Mouse (Mus musculus): ENCODE measurements around the gene Poglut1. TPM values are rescaled to one million over a fixed set of nuclear protein-coding genes. Genes with fewer than 3 reads are reported as not detected.

Poglut1 gene
- 17.6 and 20.5 TPM in 2 replicates for total RNA-seq (2014; rRNA removed; ENCODE audit: low replicate concordance)
- polyA plus RNA-seq (2015; fragmentation: Nextera tagmentation; extraction: Ambion mirVana) = 13.3 and 13.8 TPM in 2 replicates

GRCm38 (mm10) chr16:38549479-38550396 lies at the start of gene Poglut1:
Gene Poglut1 (minus strand): TSS chr16:38550258.
- Histone ChIP-seq H3K9me3 (replicated peaks; ENCODE audit: control insufficient read depth, low read length) (no peaks in the 10 kb centered on the region), H3K36me3 (replicated peaks; ENCODE audit: control insufficient read depth, insufficient read depth, low read length) (peaks cover 9% of the 10 kb centered on the region; the same call in 1 of the 2 replicates), H3K4me1 (ENCODE audit: control insufficient read depth, insufficient read depth) (peaks cover 11% of the 10 kb centered on the region; the same call in 1 of the 2 replicates), H3K27ac (ENCODE audit: low read depth) (no peak within 1 kb of the TSS), H3K9ac (replicated peaks; ENCODE audit: low read depth, low read length) (peak within 1 kb of the TSS; percentile 72), H3K4me2 (ENCODE audit: low read depth, low read length) (peak within 1 kb of the TSS; percentile 95), H3K27me3 (ENCODE audit: control insufficient read depth, insufficient read depth, low read length) (no peaks in the 10 kb centered on the region), H3K4me3 (ENCODE audit: low read depth, low read length) (peak within 1 kb of the TSS; percentile 85)
- 3% methylated on average over 54 of the region's 54 CpGs for WGBS
- peak; percentile 96 for ATAC-seq (ENCODE audit: insufficient read depth, low read depth)
- peak; percentile 75 for DNase-seq (ENCODE audit: low spot score)
- TF ChIP-seq EP300 (IDR thresholded peaks at IDR 0.05; ENCODE audit: low read depth) = no peak
- no peak for TF ChIP-seq CTCF (IDR thresholded peaks at IDR 0.05; ENCODE audit: low read depth)

- H3K4me1 ChIP-seq (ENCODE audit: control insufficient read depth, insufficient read depth) = no peaks in the 10 kb centered on the region
- TF ChIP-seq EP300 (IDR thresholded peaks at IDR 0.05; ENCODE audit: low read depth) = no peak
- TF ChIP-seq CTCF (IDR thresholded peaks at IDR 0.05; ENCODE audit: low read depth) = no peak
- WGBS = 52% methylated on average over 11 of the region's 11 CpGs
Measured at GRCm38 (mm10) chr16:38598986-38599680, 49.1 kb upstream of the Poglut1 start.

GRCm38 (mm10) chr16:38596651-38597050 lies 46.6 kb upstream of the Poglut1 start:
- Histone ChIP-seq H3K27ac (ENCODE audit: low read depth) (no peak overlapping the region), H3K36me3 (replicated peaks; ENCODE audit: control insufficient read depth, insufficient read depth, low read length) (peaks cover 43% of the 10 kb centered on the region), H3K9me3 (replicated peaks; ENCODE audit: control insufficient read depth, low read length) (no peaks in the 10 kb centered on the region), H3K4me2 (ENCODE audit: low read depth, low read length) (no peak overlapping the region), H3K4me3 (ENCODE audit: low read depth, low read length) (no peak overlapping the region), H3K27me3 (ENCODE audit: control insufficient read depth, insufficient read depth, low read length) (no peaks in the 10 kb centered on the region), H3K9ac (replicated peaks; ENCODE audit: low read depth, low read length) (no peak overlapping the region), H3K4me1 (ENCODE audit: control insufficient read depth, insufficient read depth) (no peaks in the 10 kb centered on the region)
- DNase-seq (ENCODE audit: low spot score) (no peak), ATAC-seq (ENCODE audit: insufficient read depth, low read depth) (no peak)
- no peak for TF ChIP-seq EP300 (IDR thresholded peaks at IDR 0.05; ENCODE audit: low read depth)
- no peak for TF ChIP-seq CTCF (IDR thresholded peaks at IDR 0.05; ENCODE audit: low read depth)
- WGBS = 97% methylated on average over 2 of the region's 2 CpGs

More at GRCm38 (mm10) chr16:38598986-38599680, 49.1 kb upstream of the Poglut1 start:
- Histone ChIP-seq H3K36me3 (replicated peaks; ENCODE audit: control insufficient read depth, insufficient read depth, low read length) (peaks cover 55% of the 10 kb centered on the region), H3K9ac (replicated peaks; ENCODE audit: low read depth, low read length) (no peak overlapping the region), H3K27ac (ENCODE audit: low read depth) (0 out of 2 replicates have a peak overlapping the region, but pooled peaks have one; percentile 2), H3K27me3 (ENCODE audit: control insufficient read depth, insufficient read depth, low read length) (no peaks in the 10 kb centered on the region), H3K4me3 (ENCODE audit: low read depth, low read length) (no peak overlapping the region), H3K9me3 (replicated peaks; ENCODE audit: control insufficient read depth, low read length) (no peaks in the 10 kb centered on the region), H3K4me2 (ENCODE audit: low read depth, low read length) (no peak overlapping the region)
- DNase-seq (ENCODE audit: low spot score) (peak; percentile 8), ATAC-seq (ENCODE audit: insufficient read depth, low read depth) (no peak)

- no peak overlapping the region for H3K4me2 ChIP-seq (ENCODE audit: low read depth, low read length)
- ATAC-seq (ENCODE audit: insufficient read depth, low read depth) (no peak), DNase-seq (ENCODE audit: low spot score) (no peak)
- H3K4me3 ChIP-seq (ENCODE audit: low read depth, low read length) = no peak overlapping the region
- no peak overlapping the region for H3K9ac ChIP-seq (replicated peaks; ENCODE audit: low read depth, low read length)
- no peaks in the 10 kb centered on the region for H3K27me3 ChIP-seq (ENCODE audit: control insufficient read depth, insufficient read depth, low read length)
- TF ChIP-seq CTCF (IDR thresholded peaks at IDR 0.05; ENCODE audit: low read depth) (no peak), EP300 (IDR thresholded peaks at IDR 0.05; ENCODE audit: low read depth) (no peak)
- H3K36me3 ChIP-seq (replicated peaks; ENCODE audit: control insufficient read depth, insufficient read depth, low read length) = peaks cover 41% of the 10 kb centered on the region
- no peak overlapping the region for H3K27ac ChIP-seq (ENCODE audit: low read depth)
- no peaks in the 10 kb centered on the region for H3K4me1 ChIP-seq (ENCODE audit: control insufficient read depth, insufficient read depth)
- WGBS = 92% methylated on average over 2 of the region's 2 CpGs
- H3K9me3 ChIP-seq (replicated peaks; ENCODE audit: control insufficient read depth, low read length) = no peaks in the 10 kb centered on the region
Measured at GRCm38 (mm10) chr16:38596099-38596498, 46.0 kb upstream of the Poglut1 start.

- Histone ChIP-seq H3K36me3 (replicated peaks; ENCODE audit: control insufficient read depth, insufficient read depth, low read length) (peaks cover 36% of the 10 kb centered on the region), H3K9ac (replicated peaks; ENCODE audit: low read depth, low read length) (no peak overlapping the region), H3K4me3 (ENCODE audit: low read depth, low read length) (no peak overlapping the region), H3K9me3 (replicated peaks; ENCODE audit: control insufficient read depth, low read length) (no peaks in the 10 kb centered on the region), H3K4me1 (ENCODE audit: control insufficient read depth, insufficient read depth) (no peaks in the 10 kb centered on the region), H3K27me3 (ENCODE audit: control insufficient read depth, insufficient read depth, low read length) (no peaks in the 10 kb centered on the region), H3K27ac (ENCODE audit: low read depth) (no peak overlapping the region), H3K4me2 (ENCODE audit: low read depth, low read length) (no peak overlapping the region)
- DNase-seq (ENCODE audit: low spot score) (no peak), ATAC-seq (ENCODE audit: insufficient read depth, low read depth) (no peak)
- TF ChIP-seq CTCF (IDR thresholded peaks at IDR 0.05; ENCODE audit: low read depth) (no peak), EP300 (IDR thresholded peaks at IDR 0.05; ENCODE audit: low read depth) (no peak)
- 46% methylated on average over 1 of the region's 1 CpGs for WGBS
Measured at GRCm38 (mm10) chr16:38594435-38594834, 44.4 kb upstream of the Poglut1 start.
